Mouse (Mus musculus) spleen, embryonic (tissue): ENCODE results near the gene Tns3.

ENCODE experiments used
- CTCF ChIA-PET: fragments of 350-600 bp; sonication (Branson Sonifier 250); formaldehyde crosslinking; loops from one replicate; lab custom pipeline; 2022; lab: Charles Lee

Gene Tns3

GRCm38 (mm10) chr11:8582101-8582920 lies 82.0 kb downstream of the Tns3 start:
- CTCF ChIA-PET, result no interaction called here

GRCm38 (mm10) chr11:8579789-8580188 lies 84.5 kb downstream of the Tns3 start:
- CTCF ChIA-PET, result no interaction called here

DNA sequence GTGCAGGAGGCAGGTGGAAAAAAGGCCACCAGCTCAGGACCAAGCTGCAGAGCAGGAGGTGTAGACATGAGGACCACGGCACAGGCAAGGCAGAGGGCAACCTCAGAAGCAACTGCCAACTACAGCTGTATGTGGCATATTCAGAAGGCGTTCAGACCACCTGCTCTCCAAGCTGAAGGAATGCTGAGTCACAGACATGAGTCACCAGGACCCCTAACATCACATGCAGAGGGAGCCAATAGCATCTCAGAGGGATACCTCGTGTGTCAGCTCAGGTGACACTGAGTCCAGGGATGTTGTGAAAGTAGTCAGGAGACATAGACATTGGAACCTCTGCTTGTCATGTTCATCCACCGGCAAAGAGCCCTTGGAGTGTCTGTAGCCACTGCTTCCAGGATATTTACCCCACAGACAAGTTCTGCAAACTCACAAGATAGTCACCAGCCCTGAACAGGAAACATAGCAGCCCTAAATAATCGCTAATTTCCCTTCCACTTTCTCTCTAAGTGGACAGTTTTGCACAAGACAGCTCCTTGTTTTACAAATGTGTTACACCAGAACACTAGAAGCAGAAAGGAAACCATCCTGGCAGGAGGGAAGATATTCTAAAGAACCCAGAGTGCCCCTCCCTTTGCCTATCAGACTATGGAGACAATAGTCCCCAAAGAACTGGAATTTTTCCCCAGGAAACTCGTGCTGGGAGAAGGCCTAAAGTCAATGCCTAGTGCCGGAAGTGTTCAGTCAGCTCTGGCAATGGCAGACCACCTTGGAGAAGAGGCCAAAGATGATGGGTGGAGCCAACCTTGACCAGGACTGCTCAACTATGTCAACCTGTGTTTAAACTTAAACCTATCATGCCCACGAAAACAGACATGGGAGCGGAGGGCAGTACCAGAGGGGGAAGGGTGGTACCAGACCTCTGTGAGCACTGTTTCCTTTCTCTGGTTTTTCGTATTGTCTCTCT lies 88.8 kb downstream of the Tns3 start:
- CTCF ChIA-PET, result no interaction called here

GRCm38 (mm10) chr11:8574562-8574961 lies 89.8 kb downstream of the Tns3 start:
- CTCF ChIA-PET, result no interaction called here

GRCm38 (mm10) chr11:8572762-8573161 lies 91.6 kb downstream of the Tns3 start:
- CTCF ChIA-PET, result no interaction called here

GRCm38 (mm10) chr11:8569232-8570028 lies 94.9 kb downstream of the Tns3 start:
- CTCF ChIA-PET, result interaction anchor here (0.6 kb wide), 1 partner anchor 35 kb away, joined by 3 read pairs; no protein-coding TSS in a partner anchor

- CTCF ChIA-PET, result interaction anchor here (0.6 kb wide), 1 partner anchor 34 kb away, joined by 3 read pairs; no protein-coding TSS in a partner anchor
These were observed 95.5 kb downstream of the Tns3 start for GRCm38 (mm10) chr11:8568829-8569228.

DNA sequence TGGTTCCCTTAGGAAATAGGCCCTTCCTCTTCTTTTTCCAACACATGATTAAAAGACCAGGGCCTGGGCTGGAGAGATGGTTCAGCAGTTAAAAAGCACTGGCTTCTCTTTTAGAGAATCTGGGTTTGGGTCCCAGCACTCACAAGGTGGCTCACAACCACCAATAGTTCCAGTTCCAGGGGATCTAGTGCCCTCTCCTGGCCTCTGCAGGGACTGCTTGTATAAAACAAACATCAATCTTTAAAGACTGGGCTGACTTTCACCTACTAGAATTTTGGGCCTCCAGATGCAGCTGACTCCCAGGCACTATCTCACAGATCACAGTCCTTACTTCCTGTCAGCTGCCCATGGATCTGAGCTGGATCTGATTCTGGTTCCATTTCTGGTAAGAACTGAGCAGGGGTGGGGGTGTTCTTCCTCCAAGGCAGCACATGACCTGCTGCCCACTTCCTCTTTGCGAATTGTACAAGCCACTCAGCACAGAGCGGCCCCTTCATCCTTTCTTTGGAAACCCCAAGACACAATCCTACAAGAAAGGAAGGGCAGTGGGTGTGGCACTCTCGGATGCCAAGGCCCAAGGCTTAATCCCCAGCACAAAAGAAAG lies 98.0 kb downstream of the Tns3 start:
- CTCF ChIA-PET, result no interaction called here

- CTCF ChIA-PET, result no interaction called here
These were observed 105.5 kb downstream of the Tns3 start for GRCm38 (mm10) chr11:8558761-8559282.

DNA sequence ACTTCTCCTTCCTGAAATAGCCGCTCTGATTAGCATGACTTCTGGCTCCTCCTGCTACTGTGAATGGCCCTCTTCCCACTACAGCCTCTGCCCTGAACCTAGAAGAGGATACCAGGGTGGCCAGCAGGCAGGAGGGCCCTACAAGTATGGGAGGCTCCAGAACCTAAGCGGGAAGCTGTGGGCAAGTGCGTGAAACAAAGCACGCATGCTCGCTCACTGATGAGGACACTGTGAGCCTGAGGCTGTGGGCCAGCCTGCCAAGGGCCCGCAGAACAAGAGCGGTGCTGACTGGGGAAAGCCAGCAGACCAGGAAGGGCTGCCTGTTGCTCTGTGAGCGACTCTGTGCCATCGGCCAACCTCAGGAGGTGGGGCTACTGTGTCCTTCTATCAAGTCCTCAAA lies 106.1 kb downstream of the Tns3 start:
- CTCF ChIA-PET, result no interaction called here

GRCm38 (mm10) chr11:8557006-8557405 lies 107.3 kb downstream of the Tns3 start:
- CTCF ChIA-PET, result no interaction called here

DNA sequence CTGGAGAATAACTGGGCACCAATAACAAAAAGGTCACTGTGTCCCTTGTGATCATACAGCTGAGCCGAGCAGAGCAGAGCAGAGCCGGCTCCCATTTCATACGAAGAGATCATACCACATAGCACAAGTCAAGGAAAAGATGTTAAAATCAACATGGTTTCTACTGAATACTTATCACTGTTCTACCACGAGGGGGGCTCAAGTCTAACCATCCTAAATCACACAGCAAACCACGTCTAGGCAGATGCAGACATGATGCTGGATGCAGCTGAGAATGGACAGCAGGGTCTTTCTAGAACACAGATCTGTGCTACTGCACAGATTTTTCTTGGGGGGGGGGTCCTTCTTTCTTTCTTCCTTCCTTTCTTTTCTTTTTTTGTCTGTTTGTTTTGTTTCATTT lies 112.6 kb downstream of the Tns3 start:
- CTCF ChIA-PET, result interaction anchor here (0.8 kb wide), 1 partner anchor 125 kb away, joined by 13 read pairs; no protein-coding TSS in a partner anchor

DNA sequence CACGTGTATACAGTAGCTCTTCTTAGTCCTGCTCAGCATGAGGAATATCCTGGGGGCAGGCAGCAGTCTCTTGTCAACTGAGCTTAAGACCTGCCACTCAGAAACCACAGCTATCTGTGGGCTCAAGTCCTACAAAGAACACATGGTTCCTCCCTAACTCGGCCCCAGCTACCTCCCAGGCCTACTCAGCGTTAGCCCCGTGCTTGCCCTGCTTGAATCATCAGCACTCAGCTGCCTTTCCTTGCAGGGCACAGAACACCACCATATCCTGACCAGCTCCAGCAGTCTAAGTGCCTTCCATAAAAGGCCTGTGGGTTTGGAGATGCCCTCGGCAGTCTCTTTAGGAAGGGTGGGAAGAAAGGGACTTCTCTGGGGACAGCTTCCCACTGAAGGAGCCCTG lies 116.7 kb downstream of the Tns3 start:
- CTCF ChIA-PET, result no interaction called here

GRCm38 (mm10) chr11:8545798-8546197 lies 118.5 kb downstream of the Tns3 start:
- CTCF ChIA-PET, result no interaction called here

- CTCF ChIA-PET, result interaction anchor here (1.5 kb wide), 1 partner anchor 11 kb away, joined by 4 read pairs; no protein-coding TSS in a partner anchor
These were observed 120.0 kb downstream of the Tns3 start for GRCm38 (mm10) chr11:8544355-8544754.

DNA sequence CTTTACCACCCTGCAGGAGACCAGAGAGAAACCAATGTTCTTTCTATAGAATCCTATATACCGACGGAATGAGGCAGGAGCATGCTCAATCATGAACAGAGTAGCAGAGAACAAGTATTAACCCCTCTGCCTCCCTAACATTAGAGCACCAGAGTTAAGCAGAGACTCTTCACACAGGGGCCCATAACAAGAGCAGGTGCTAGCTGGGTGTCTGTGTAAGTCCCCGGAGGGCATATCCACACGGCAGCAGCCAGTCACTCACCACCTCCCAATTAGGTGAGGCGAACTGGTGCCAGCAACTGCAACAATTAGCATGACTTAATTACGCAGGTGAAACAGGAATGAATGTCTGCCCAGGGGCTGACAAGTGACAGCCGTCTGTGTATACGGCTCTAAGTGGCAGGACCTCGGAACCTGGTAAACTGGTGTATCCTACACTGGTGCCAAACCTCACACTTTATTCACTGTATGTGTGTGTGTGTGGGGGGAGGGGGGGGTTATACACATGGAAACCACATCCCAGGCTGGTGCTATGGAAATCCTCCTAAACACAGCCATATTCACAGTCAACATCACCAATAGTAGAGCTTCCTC lies 123.0 kb downstream of the Tns3 start:
- CTCF ChIA-PET, result no interaction called here

GRCm38 (mm10) chr11:8539593-8540265 lies 124.6 kb downstream of the Tns3 start:
- CTCF ChIA-PET, result no interaction called here

DNA sequence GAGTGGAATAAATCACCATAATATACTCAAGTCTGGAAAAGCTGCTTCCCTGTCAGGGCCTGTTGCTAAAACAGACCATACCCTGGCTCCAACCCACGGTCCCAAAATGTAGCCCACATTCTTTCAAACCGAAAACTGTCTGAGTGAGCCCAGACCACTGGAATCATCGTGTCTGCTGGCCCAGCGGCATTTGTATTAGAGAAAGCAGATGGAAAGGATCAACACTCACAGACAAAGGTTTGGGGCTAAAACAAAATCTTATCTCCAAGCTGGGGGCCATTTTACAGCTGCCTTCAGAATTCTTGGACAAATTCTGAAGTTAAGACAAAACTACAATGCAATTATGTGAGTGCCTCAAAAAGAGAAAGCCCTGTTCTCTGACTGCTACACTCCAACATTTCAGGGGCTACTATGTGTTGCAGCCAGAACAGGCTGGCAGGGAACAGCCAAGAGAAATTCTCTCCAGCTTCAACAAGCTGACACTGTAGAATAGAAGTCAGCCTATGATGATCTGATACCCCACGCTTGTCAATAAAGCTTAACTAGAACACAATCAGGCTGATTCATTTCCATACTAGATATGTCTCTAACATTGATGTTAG lies 127.2 kb downstream of the Tns3 start:
- CTCF ChIA-PET, result no interaction called here

GRCm38 (mm10) chr11:8534893-8535292 lies 129.4 kb downstream of the Tns3 start:
- CTCF ChIA-PET, result interaction anchor here (0.6 to 0.7 kb wide), 4 partner anchors 34 to 328 kb away, joined by 3 to 5 read pairs (median 3); no protein-coding TSS in a partner anchor
